Mouse (Mus musculus) kidney, adult 10 weeks (tissue): ENCODE results near the gene Creb3l2. TPM values are rescaled to one million over a fixed set of nuclear protein-coding genes. Genes with fewer than 3 reads are reported as not detected.

ENCODE experiments used
- polyA plus RNA-seq: library from polyadenylated mRNA; stranded (reverse); fragments of 350-450 nt; fragmentation: Illumina TruSeq; extraction: RNeasy Lipid Tissue Mini Kit (QIAGEN cat#74804); gene quantifications from one replicate; pipeline ENCODE4 v1.2.3, GENCODE M21; 2014; ENCODE audit warnings: low read depth, low replicate concordance

Creb3l2 gene
- polyA plus RNA-seq = 35.2 TPM

GRCm38 (mm10) chr6:37442041-37442667 lies at the start of gene Creb3l2:
Gene Creb3l2 (minus strand): TSS chr6:37442146.

GRCm38 (mm10) chr6:37299562-37300390 lies 142.2 kb downstream of the Creb3l2 start, which contains the start of gene Dgki:
Gene Dgki (minus strand): TSS chr6:37300184.

Other genes starting within 250 kb of the Creb3l2 start
- not detected for gene Dgki, start 142.0 kb downstream of the Creb3l2 start, polyA plus RNA-seq
- 55.3 TPM for gene Akr1d1, start 88.0 kb upstream of the Creb3l2 start, polyA plus RNA-seq